Mouse (Mus musculus) G1E (cell line): ENCODE measurements around the gene Oaf. TPM values are rescaled to one million over a fixed set of nuclear protein-coding genes. Genes with fewer than 3 reads are reported as not detected.

Experiments
- ATAC-seq: 2 replicates; pipeline ENCODE4 v1.8.0; 2016; ENCODE audit warnings: mild to moderate bottlenecking; ENCODE audit not compliant: insufficient number of reproducible peaks, poor library complexity, low FRiP score, severe bottlenecking; ENCODE audit errors: extremely low read depth
- DNase-seq: peaks from one replicate; pipeline ENCODE4 v3.0.0; 2012; ENCODE audit warnings: low spot score
- H3K27me3 ChIP-seq: 2 replicates; pipeline ENCODE4 v1.6.1; 2012; ENCODE audit warnings: mild to moderate bottlenecking, low read length, inconsistent platforms; ENCODE audit not compliant: insufficient read depth
- H3K36me3 ChIP-seq: replicated peaks from 2 replicates; pipeline ENCODE3; 2012; ENCODE audit warnings: mild to moderate bottlenecking, inconsistent platforms
- H3K4me1 ChIP-seq: 2 replicates; pipeline ENCODE4 v1.6.1; 2012; ENCODE audit warnings: low read depth, low read length, inconsistent platforms, mixed read lengths; ENCODE audit not compliant: insufficient read depth
- H3K4me3 ChIP-seq: 2 replicates; pipeline ENCODE4 v1.5.1; 2012; ENCODE audit warnings: low read depth, mild to moderate bottlenecking, inconsistent platforms, low read length, moderate library complexity, mixed read lengths
- H3K9me3 ChIP-seq: replicated peaks from 2 replicates; pipeline ENCODE4 v1.6.1; 2012; ENCODE audit warnings: inconsistent platforms
- CTCF ChIP-seq: IDR thresholded peaks from 2 replicates; pipeline ENCODE4 v1.5.1; 2012; ENCODE audit warnings: low read depth, low read length, inconsistent platforms, mixed read lengths
- GATA1 ChIP-seq: IDR thresholded peaks from 2 replicates; pipeline ENCODE4 v1.6.1; 2012; ENCODE audit warnings: borderline replicate concordance, low read length, inconsistent platforms, mixed read lengths
- GATA2 ChIP-seq: IDR thresholded peaks from 2 replicates; pipeline ENCODE4 v1.6.1; 2012; ENCODE audit warnings: low read depth, low read length, inconsistent platforms, borderline replicate concordance
- POLR2AphosphoS5 ChIP-seq: IDR thresholded peaks from 2 replicates; pipeline ENCODE4 v1.6.1; 2012; ENCODE audit warnings: low read depth, low read length, inconsistent platforms; ENCODE audit not compliant: insufficient replicate concordance
- TAL1 ChIP-seq: conservative IDR thresholded peaks from 2 replicates; pipeline ENCODE4 v1.6.1; 2012; ENCODE audit warnings: low read depth, low read length, inconsistent platforms, mixed read lengths
- polyA plus RNA-seq: library from polyadenylated mRNA; stranded (reverse); fragments of >175 nt; gene quantifications from 2 replicates; pipeline ENCODE4 v1.2.3, GENCODE M21; 2012
- total RNA-seq, 2 experiments: library from RNA; stranded (forward) in 1 of 2; stranded (reverse) in 1 of 2; fragments of 200-1000 nt in 1 of 2; fragments of >200 nt in 1 of 2; fragmentation: Nextera tagmentation in 1 of 2; gene quantifications; 2 replicates each; pipeline ENCODE4 v1.2.3; 2014 to 2017

Oaf gene
- total and polyA plus RNA-seq, 3 experiments: 22.1 to 29.5 (median 26.9) TPM

GRCm38 (mm10) chr9:43270723-43271252 is 31.1 kb upstream of the Oaf start:
- DNase-seq: no peak
- Histone ChIP-seq H3K36me3 (no peaks in the 10 kb centered on the region), H3K4me3 (peak overlapping the region; percentile 20; the same call in 1 of the 2 replicates), H3K9me3 (peaks cover 5% of the 10 kb centered on the region; the same call in 1 of the 2 replicates), H3K4me1 (peaks cover 26% of the 10 kb centered on the region), H3K27me3 (peaks cover 18% of the 10 kb centered on the region)
- TF ChIP-seq TAL1 (no peak), CTCF (no peak), GATA2 (no peak), POLR2AphosphoS5 (no peak), GATA1 (no peak)
- ATAC-seq: no peak

GRCm38 (mm10) chr9:43269166-43269565 is 29.5 kb upstream of the Oaf start:
- TF ChIP-seq POLR2AphosphoS5: no peak
- TF ChIP-seq TAL1: no peak
- TF ChIP-seq GATA1: no peak
- no peak for TF ChIP-seq GATA2
- no peak for TF ChIP-seq CTCF
- Histone ChIP-seq H3K4me3 (no peak overlapping the region), H3K9me3 (peaks cover 5% of the 10 kb centered on the region; the same call in 1 of the 2 replicates), H3K27me3 (peaks cover 18% of the 10 kb centered on the region), H3K4me1 (peaks cover 28% of the 10 kb centered on the region), H3K36me3 (no peaks in the 10 kb centered on the region)
- no peak for ATAC-seq
- DNase-seq: no peak

GRCm38 (mm10) chr9:43267357-43267756 is 27.6 kb upstream of the Oaf start:
- Histone ChIP-seq H3K4me1 (peaks cover 42% of the 10 kb centered on the region), H3K27me3 (peaks cover 18% of the 10 kb centered on the region), H3K36me3 (no peaks in the 10 kb centered on the region), H3K4me3 (no peak overlapping the region), H3K9me3 (peaks cover 5% of the 10 kb centered on the region; the same call in 1 of the 2 replicates)
- DNase-seq (no peak), ATAC-seq (peak; percentile 22; the same call in 1 of the 2 replicates)
- TF ChIP-seq POLR2AphosphoS5 (no peak), TAL1 (no peak), GATA2 (no peak), GATA1 (no peak), CTCF (no peak)

GRCm38 (mm10) chr9:43265194-43265593 is 25.5 kb upstream of the Oaf start:
- DNase-seq: no peak
- TF ChIP-seq CTCF: no peak
- no peak for TF ChIP-seq GATA1
- Histone ChIP-seq H3K27me3 (no peaks in the 10 kb centered on the region; the same call in 1 of the 2 replicates), H3K4me3 (no peak overlapping the region), H3K4me1 (peaks cover 37% of the 10 kb centered on the region), H3K9me3 (no peaks in the 10 kb centered on the region), H3K36me3 (no peaks in the 10 kb centered on the region)
- ATAC-seq: no peak

GRCm38 (mm10) chr9:43263946-43264451 is 24.3 kb upstream of the Oaf start:
- DNase-seq: no peak

GRCm38 (mm10) chr9:43262811-43263550 is 23.3 kb upstream of the Oaf start:
- no peak for DNase-seq
- no peak overlapping the region for H3K4me3 ChIP-seq
- no peak for ATAC-seq
- H3K36me3 ChIP-seq: no peaks in the 10 kb centered on the region
- peaks cover 39% of the 10 kb centered on the region for H3K4me1 ChIP-seq
- no peaks in the 10 kb centered on the region; the same call in 1 of the 2 replicates for H3K27me3 ChIP-seq
- TF ChIP-seq POLR2AphosphoS5: no peak
- TF ChIP-seq GATA1: no peak
- no peak for TF ChIP-seq CTCF
- no peak for TF ChIP-seq TAL1
- TF ChIP-seq GATA2: no peak
- no peaks in the 10 kb centered on the region for H3K9me3 ChIP-seq

More at GRCm38 (mm10) chr9:43263946-43264451, 24.3 kb upstream of the Oaf start:
- TF ChIP-seq CTCF: no peak
- no peak for TF ChIP-seq GATA1
- no peak for TF ChIP-seq GATA2
- no peak for TF ChIP-seq TAL1
- TF ChIP-seq POLR2AphosphoS5: no peak
- no peaks in the 10 kb centered on the region; the same call in 1 of the 2 replicates for H3K27me3 ChIP-seq
- H3K4me3 ChIP-seq: peak overlapping the region; percentile 51; the same call in 1 of the 2 replicates
- H3K4me1 ChIP-seq: peaks cover 39% of the 10 kb centered on the region
- no peaks in the 10 kb centered on the region for H3K9me3 ChIP-seq
- no peak for ATAC-seq
- no peaks in the 10 kb centered on the region for H3K36me3 ChIP-seq
